Mouse (Mus musculus) megakaryocyte-erythroid progenitor cell, adult 5-6 weeks (primary cell): Measurements from ENCODE around the gene 2900011O08Rik. TPM values are rescaled to one million over a fixed set of nuclear protein-coding genes. Genes with fewer than 3 reads are reported as not detected.
"Not testable (repeated sequence)": the region's sequence is repeated elsewhere in the genome, so short reads cannot be mapped to it uniquely, and the experiment has no call there.

ENCODE experiments used
- ATAC-seq: replicated peaks from 2 replicates; pipeline ENCODE4 v1.8.0; 2016; ENCODE audit warnings: mild to moderate bottlenecking, inconsistent platforms; ENCODE audit not compliant: severe bottlenecking, poor library complexity, low FRiP score, low TSS enrichment
- total RNA-seq, 2 experiments: library from RNA; stranded (forward) in 1 of 2; stranded (reverse) in 1 of 2; fragments of 200-1000, 215-1000 nt in 1 of 2; fragments of >200 nt in 1 of 2; fragmentation: Nextera tagmentation in 1 of 2; gene quantifications; 2 replicates each; pipeline ENCODE4 v1.2.3; 2014 to 2017

2900011O08Rik gene
- total RNA-seq (2014; fragmentation: Nextera tagmentation), result not detected in 2 replicates
- 3.3 TPM in 1 of 2 replicates, not detected in the other for total RNA-seq (2017)

- ATAC-seq, result no peak
These were observed at the start of gene 2900011O08Rik, which contains the start of gene Ifitm7 for GRCm38 (mm10) chr16:13986574-13987478. TSS of gene 2900011O08Rik (plus strand) at chr16:13986604. TSS of gene Ifitm7 (minus strand) at chr16:13986888.

GRCm38 (mm10) chr16:13940139-13940846, 46.1 kb upstream of the 2900011O08Rik start:
- ATAC-seq, result no peak

DNA sequence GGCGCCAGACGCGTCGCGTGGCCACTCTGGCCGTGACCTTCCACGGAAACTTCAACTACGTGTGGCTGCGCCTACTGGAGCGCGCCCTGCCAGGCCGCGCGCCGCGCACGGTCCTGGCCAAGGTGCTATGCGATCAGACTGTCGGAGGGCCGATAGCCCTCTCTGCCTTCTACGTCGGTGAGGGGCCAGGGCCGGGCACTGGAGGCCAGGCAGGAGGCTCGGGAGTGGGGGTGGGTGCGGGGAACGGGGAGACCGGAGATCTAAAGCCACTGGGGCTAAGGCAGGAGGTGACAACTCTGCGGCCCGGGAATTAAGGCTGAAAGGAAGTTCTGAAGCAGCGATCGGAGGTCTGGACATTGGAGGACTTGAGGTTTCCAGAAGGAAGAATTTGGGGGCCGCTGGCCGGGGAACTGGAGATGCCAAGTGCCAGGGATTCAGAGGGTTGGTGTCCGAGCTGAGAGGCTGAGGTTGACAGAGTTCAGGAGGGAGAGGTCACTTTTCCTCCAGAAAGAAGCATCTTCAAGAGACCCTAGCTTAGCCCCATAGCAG, 45.5 kb upstream of the 2900011O08Rik start:
- no peak for ATAC-seq

GRCm38 (mm10) chr16:13944178-13944577, 42.2 kb upstream of the 2900011O08Rik start:
- no peak for ATAC-seq

- ATAC-seq, result no peak
These were observed 41.7 kb upstream of the 2900011O08Rik start for GRCm38 (mm10) chr16:13944752-13945151.

DNA sequence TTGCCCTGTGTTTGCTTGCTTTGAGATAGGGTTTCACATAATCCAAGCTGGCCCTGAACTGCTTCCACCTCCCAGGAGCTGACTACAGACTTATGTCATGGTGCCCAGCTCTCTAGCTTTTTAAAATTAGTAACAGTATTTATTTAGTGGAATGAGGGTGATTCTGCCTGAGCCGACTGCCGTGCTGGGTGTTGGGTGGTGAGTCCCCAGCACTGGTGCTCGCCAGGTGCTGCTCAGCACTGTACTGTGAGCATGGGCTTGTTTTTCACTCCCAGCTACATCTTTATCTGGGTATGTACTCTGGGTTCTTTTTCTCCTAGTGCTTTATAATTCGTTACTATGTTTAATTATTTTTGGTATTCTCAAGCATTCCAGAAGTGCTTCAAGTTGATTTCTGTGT, 41.3 kb upstream of the 2900011O08Rik start:
- ATAC-seq, result no peak

DNA sequence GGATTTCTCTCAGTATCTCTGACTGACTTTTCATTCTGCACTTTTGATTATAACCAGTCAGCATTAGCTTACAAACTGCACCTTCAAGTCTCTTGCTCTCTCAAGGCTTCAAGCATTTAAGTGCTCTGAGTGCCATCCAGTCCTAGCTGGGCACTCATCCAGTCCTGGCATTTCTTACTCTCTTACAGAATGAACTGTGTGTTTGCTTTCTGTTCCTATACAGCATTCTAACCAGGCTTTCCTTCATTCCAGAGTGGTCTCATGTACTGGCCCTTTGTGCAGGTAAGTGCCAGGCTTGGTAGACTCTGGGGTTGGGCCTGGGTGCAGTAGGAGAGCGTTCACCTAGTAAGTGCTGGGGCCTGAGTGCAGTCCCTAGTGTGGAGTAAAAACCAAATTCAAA, 40.1 kb upstream of the 2900011O08Rik start:
- no peak for ATAC-seq

GRCm38 (mm10) chr16:13951245-13951644, 35.2 kb upstream of the 2900011O08Rik start:
- no peak for ATAC-seq

- ATAC-seq, result no peak
These were observed 24.4 kb upstream of the 2900011O08Rik start for GRCm38 (mm10) chr16:13962053-13962452.

- ATAC-seq, result no peak
These were observed 17.3 kb upstream of the 2900011O08Rik start for GRCm38 (mm10) chr16:13969096-13969495.

DNA sequence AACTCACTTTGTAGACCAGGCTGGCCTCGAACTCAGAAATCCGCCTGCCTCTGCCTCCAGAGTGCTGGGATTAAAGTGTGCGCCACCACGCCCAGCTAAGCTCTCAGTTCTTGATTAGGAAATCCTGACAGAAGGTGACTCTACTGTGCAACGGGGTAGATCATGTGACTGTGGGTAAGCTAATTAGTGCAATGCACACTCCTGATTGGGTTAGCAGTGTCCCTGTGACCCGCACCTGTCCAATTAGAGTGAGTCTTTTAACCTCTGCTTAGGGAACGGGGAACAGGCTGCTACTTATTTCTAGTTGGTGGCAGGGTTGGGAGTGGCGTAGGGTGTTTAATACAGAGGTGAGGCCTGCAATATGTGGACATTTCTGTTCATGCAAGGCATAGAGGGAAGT, 14.4 kb upstream of the 2900011O08Rik start:
- no peak for ATAC-seq

DNA sequence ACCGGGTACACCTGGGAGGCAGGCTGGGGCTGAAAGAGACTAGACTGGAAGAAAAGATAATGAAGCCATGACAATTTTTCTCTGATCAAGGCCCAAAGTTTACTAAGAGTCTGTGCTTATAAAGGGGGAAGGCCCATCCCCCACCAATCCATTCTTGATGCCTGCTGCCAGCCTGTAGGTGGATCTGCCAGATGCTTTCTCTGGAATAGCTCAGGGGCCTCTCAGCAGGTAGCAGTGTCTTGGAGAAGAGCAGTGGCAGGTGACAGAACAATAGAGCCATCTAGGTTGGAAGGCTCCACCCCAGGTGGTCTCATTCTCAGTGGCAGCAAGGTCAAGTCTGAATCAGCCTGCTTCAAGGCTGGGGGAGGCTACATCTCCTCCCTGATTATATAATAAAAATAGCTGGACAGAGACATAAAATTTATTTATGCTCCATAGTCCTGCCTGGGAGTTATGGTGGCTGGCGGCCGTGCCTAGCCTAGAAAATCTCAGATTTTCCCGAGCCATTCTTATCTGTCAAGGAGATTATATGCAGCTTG, 10.0 kb upstream of the 2900011O08Rik start:
- not testable (repeated sequence) for ATAC-seq

DNA sequence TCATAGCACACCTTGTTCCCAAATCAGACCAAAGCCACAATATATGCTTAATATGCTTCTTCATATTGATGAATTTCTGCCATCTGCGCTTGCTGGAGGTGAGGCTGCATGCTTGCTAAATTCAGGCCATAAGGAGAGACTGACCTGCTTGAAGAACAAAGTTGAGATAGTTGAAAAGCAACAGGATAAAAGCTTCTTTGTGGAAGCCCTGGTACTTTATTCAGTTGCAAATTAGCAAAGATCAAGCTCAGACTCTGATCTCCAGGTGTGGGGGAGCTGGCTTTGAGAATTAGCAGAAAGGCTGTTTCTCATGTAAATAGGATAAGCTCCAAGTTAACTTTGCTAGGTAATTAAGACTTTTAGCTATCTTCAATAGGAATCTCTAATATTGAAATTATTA, 9.4 kb upstream of the 2900011O08Rik start:
- not testable (repeated sequence) for ATAC-seq

GRCm38 (mm10) chr16:13981726-13982125, 4.7 kb upstream of the 2900011O08Rik start:
- not testable (repeated sequence) for ATAC-seq

DNA sequence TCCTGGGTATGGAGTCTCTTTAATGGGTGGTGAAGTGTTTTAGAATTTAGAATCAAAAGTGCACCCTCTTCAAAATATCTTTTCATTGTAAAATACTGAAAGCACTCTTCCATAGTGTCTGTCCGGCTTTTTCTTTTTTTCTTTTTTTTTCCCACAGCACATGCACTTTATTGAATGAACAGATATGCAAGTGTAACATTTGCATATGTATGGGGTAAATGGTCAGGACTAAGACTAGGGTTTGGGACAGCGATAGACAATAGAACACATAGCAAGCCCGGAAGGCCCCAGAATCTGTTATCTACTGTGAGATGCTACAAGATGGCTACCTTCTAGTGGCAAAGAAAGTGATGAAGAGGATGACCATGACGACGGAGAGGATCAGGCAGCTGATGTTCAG, 3.2 kb upstream of the 2900011O08Rik start:
- no peak for ATAC-seq

DNA sequence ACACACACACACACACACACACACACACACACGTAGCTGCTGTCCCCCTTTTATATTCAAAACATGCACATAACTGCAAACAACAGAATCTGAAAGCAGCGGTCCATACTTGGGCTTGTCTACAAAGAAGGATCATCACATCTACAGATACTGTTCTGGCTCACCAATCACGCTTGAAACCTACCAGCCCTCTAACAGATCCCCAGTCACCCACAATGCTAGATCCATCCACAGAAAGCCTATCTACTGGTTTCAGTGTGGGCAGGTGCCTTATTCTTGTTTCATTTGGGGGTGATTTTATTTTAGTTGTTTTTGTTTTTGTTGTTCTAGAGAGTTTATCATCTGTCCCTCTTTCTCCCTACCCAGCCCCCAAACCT, 219 bp upstream of the 2900011O08Rik start:
- no peak for ATAC-seq

- ATAC-seq, result no peak
These were observed 6.3 kb downstream of the 2900011O08Rik start for GRCm38 (mm10) chr16:13992518-13993248.

DNA sequence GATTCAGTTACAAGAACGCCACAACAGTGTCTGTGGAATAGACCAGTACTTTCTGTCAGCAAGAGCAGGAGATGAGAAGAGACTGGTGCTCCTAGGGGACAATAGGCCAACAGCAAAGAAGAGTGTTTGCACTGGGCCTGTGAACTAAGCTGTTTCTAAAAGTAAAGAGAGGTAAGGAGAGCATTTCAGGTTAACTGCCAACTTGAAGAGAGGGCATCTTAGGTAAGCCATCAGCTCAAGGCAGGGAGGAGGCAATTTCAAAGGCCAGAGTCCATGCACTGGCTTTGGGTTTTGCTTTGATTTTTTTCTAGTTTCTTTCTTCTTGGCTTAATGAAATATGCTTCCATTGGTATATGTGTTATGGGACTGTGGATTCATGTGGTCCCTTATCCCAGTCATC, 7.7 kb downstream of the 2900011O08Rik start:
- no peak for ATAC-seq

- no peak for ATAC-seq
These were observed 8.1 kb downstream of the 2900011O08Rik start for GRCm38 (mm10) chr16:13994502-13994901.
